Comparison of ENCODE assay signal across 14 mouse cellular contexts in the genomic region with DNA sequence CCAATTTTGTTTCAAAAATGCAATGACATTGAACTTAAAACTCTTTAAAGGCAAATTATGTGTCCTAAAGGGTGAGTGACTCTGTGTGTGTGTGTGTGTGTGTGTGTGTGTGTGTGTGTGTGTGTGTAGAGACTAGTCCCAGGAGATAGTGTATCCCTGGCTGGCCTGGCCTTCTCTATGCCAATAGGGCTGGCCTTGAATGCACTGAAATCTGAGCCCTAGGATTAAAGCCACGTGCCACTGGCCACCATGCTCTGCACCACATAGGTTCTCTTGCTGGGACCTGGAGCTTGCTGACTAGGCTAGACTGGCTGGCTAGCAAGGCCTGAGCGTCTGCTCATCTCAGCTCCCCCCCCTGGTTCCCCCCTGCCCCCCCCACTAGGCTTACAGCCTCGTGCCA. TPM values are rescaled to one million over a fixed set of nuclear protein-coding genes. Genes with fewer than 3 reads are reported as not detected.
"Had no signal": no experiment of that assay in that cellular context is flagged by ENCODE, and none has a peak within 500 bp of the region (broad histone marks: within the 10 kb centered on the region; RNA-seq: fewer than 3 reads in every experiment).

No protein-coding gene starts in this region.

- ATAC-seq: midbrain, embryonic 16.5 days had no signal

- H3K4me2 ChIP-seq: liver, embryonic 11.5 days; liver, embryonic 15.5 days; lung, embryonic 14.5 days had no signal

- H3K27me3 ChIP-seq: liver, embryonic 15.5 days had no signal

- H3K4me1 ChIP-seq: liver, embryonic 15.5 days had no signal

- H3K9ac ChIP-seq: liver, embryonic 15.5 days; lung, embryonic 14.5 days had no signal

- H3K4me3 ChIP-seq: left cerebral cortex, adult 2 months; limb, embryonic 10.5 days; liver, embryonic 15.5 days; midbrain, embryonic 10.5 days had no signal

- H3K27ac ChIP-seq: left cerebral cortex, adult 2 months; limb, embryonic 10.5 days; liver, embryonic 15.5 days; midbrain, embryonic 10.5 days had no signal

- H3K36me3 ChIP-seq: limb, embryonic 10.5 days; liver, embryonic 15.5 days; midbrain, embryonic 10.5 days had no signal

- DNase-seq: kidney, postnatal 25 days; lung, embryonic 14.5 days; lung, postnatal 10 days; lung, postnatal 4 days; spleen, adult 18-20 months; thymus, postnatal 36 days had no signal

- H3K9me3 ChIP-seq: limb, embryonic 10.5 days; liver, embryonic 15.5 days; midbrain, embryonic 10.5 days had no signal

RNA-seq across cellular contexts. Expression of gene Cd6, which starts 36.8 kb away (rescaled TPM):
- polyA plus RNA-seq: kidney, embryonic 16.5 days; limb, embryonic 10.5 days; liver, embryonic 11.5 days; liver, embryonic 15.5 days; midbrain, embryonic 10.5 days; midbrain, embryonic 16.5 days; neural tube, embryonic 14.5 days had no signal

RNA-seq across cellular contexts. Expression of gene Cd5, which starts 54.2 kb away (rescaled TPM):
- polyA plus RNA-seq: liver, embryonic 11.5 days; liver, embryonic 15.5 days; midbrain, embryonic 10.5 days had no signal
